Mouse (Mus musculus): ENCODE results near the gene Zfp942.

The Zfp942 gene

GRCm38 (mm10) chr17:21962107-21962907 is at the start of gene Zfp942, which contains the start of gene Zfp943:
TSS of gene Zfp942 (minus strand) at chr17:21962464.
TSS of gene Zfp943 (plus strand) at chr17:21962552.
- DNase-seq (ENCODE audit: extremely low spot score), result peak; percentile 76

- DNase-seq (ENCODE audit: extremely low spot score), result no peak
Measured at GRCm38 (mm10) chr17:21963302-21963701, 1.0 kb upstream of the Zfp942 start.

GRCm38 (mm10) chr17:21909456-21910052 is 52.7 kb downstream of the Zfp942 start, which contains the start of gene Zfp995:
TSS of gene Zfp995 (minus strand) at chr17:21909926.
- peak; percentile 55 for DNase-seq (ENCODE audit: extremely low spot score)

- DNase-seq (ENCODE audit: extremely low spot score), result no peak
Measured at GRCm38 (mm10) chr17:21909039-21909438, 53.2 kb downstream of the Zfp942 start.

Measured in embryo, embryonic 9.5 days (tissue).